In the genomic region with DNA sequence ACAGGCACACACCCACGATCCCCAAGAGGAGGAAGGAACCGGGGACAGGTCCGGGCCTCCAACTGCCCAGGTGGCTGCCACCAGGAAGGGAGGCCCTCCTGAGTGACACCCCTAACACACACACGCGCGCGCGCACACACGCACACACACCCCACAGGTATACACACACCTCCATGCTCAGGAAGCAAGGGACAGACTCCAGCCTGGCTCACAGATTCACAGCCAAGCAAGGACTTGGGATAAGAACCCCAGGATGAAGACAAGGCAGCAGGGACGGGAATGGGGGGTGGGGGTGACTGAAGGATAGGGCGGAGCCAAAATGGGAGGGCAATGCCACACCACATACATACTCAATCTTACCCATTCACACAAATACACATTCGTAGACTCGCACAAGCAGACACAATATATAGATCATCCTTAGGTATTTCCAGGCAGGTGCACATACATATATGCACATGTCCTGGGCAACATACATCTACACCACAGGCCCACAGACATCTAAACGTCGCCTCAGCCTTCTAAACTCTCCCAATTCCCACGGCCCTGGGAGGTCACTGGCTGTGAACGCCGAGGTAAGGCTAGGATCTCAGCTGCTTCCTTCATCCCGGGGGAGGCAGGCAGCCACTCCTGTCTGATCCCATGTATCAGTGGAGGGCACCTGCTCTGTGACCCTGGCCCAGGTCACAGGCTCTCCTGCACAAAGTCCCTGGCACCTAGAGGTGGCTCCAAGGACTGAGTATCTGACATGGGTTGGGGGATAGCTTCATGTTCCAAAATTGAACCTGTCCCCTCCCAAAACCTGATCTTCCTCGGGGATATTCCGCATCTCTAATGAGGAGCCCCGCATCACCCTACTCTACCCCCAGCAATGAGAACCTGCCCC, we compare ENCODE assay signal across 8 mouse cellular contexts. TPM values are rescaled to one million over a fixed set of nuclear protein-coding genes. Genes with fewer than 3 reads are reported as not detected.
DNase-seq lines count a peak whose midpoint lies in the region; ATAC-seq lines count a peak whose summit lies in the region.

No protein-coding gene starts in this region.

- peak overlapping the region; percentile 53 for H3K4me3 ChIP-seq in kidney, embryonic 14.5 days (ENCODE audit: low read length)
- peak overlapping the region; percentile 77 for H3K4me3 ChIP-seq in hindbrain, embryonic 13.5 days
- peak overlapping the region; percentile 77 for H3K4me3 ChIP-seq in midbrain, embryonic 14.5 days (replicated peaks; ENCODE audit: low read depth, low read length)

- peak overlapping the region; percentile 52 for H3K9ac ChIP-seq in kidney, embryonic 14.5 days (ENCODE audit: low read depth, low read length)
- H3K9ac ChIP-seq in hindbrain, embryonic 13.5 days = peak overlapping the region; percentile 92
- peak overlapping the region; percentile 86 for H3K9ac ChIP-seq in midbrain, embryonic 14.5 days (replicated peaks; ENCODE audit: low read length)

- peak overlapping the region; percentile 75 for H3K4me2 ChIP-seq in kidney, embryonic 14.5 days (replicated peaks; ENCODE audit: low read depth, low read length)
- H3K4me2 ChIP-seq in hindbrain, embryonic 13.5 days = peak overlapping the region; percentile 92
- H3K4me2 ChIP-seq in midbrain, embryonic 14.5 days (ENCODE audit: low read length) = peak overlapping the region; percentile 89

- peaks cover 25% of the 10 kb centered on the region for H3K27me3 ChIP-seq in kidney, embryonic 14.5 days (ENCODE audit: control insufficient read depth, insufficient read depth, low read length)
- peaks cover 9% of the 10 kb centered on the region for H3K27me3 ChIP-seq in hindbrain, embryonic 13.5 days
- H3K27me3 ChIP-seq in midbrain, embryonic 14.5 days (ENCODE audit: control insufficient read depth, insufficient read depth, low read length) = no peaks in the 10 kb centered on the region; the same call in 1 of the 2 replicates

- ATAC-seq in kidney, embryonic 14.5 days (ENCODE audit: low FRiP score, low TSS enrichment) = no peak
- ATAC-seq in hindbrain, embryonic 13.5 days (ENCODE audit: low FRiP score) = no peak
- no peak for ATAC-seq in midbrain, embryonic 14.5 days (ENCODE audit: low FRiP score, low TSS enrichment)

- H3K4me1 ChIP-seq in kidney, embryonic 14.5 days (ENCODE audit: control insufficient read depth, insufficient read depth, low read length) = peaks cover 12% of the 10 kb centered on the region
- peaks cover 51% of the 10 kb centered on the region for H3K4me1 ChIP-seq in hindbrain, embryonic 13.5 days (replicated peaks)
- H3K4me1 ChIP-seq in midbrain, embryonic 14.5 days (ENCODE audit: control insufficient read depth, insufficient read depth, low read length) = peaks cover 39% of the 10 kb centered on the region

- H3K9me3 ChIP-seq in kidney, embryonic 14.5 days (ENCODE audit: control insufficient read depth, low read length) = no peaks in the 10 kb centered on the region
- H3K9me3 ChIP-seq in hindbrain, embryonic 13.5 days = no peaks in the 10 kb centered on the region
- no peaks in the 10 kb centered on the region for H3K9me3 ChIP-seq in midbrain, embryonic 14.5 days (ENCODE audit: control insufficient read depth, low read length)

- no peak for DNase-seq in kidney, adult 18-20 months
- DNase-seq in cerebellum, adult 9-11 months = peak; percentile 65
- peak; percentile 30 for DNase-seq in midbrain, embryonic 14.5 days
- DNase-seq in spleen, postnatal 14 days (ENCODE audit: low spot score in 2 of 2) = no peak
- no peak for DNase-seq in urinary bladder, postnatal 10 days (ENCODE audit: low spot score)
- no peak for DNase-seq in frontal cortex, postnatal 14 days (ENCODE audit: low spot score in 2 of 2)

- no peaks in the 10 kb centered on the region for H3K36me3 ChIP-seq in kidney, embryonic 14.5 days (ENCODE audit: control insufficient read depth, insufficient read depth, low read length)
- H3K36me3 ChIP-seq in hindbrain, embryonic 13.5 days = no peaks in the 10 kb centered on the region
- no peaks in the 10 kb centered on the region for H3K36me3 ChIP-seq in midbrain, embryonic 14.5 days (ENCODE audit: control insufficient read depth, insufficient read depth, low read length)

- no peak overlapping the region for H3K27ac ChIP-seq in kidney, embryonic 14.5 days (ENCODE audit: low read depth, low read length)
- H3K27ac ChIP-seq in hindbrain, embryonic 13.5 days = peak overlapping the region; percentile 82; the same call in 1 of the 2 replicates
- 0 out of 2 replicates have a peak overlapping the region, but pooled peaks have one; percentile 65 for H3K27ac ChIP-seq in midbrain, embryonic 14.5 days (replicated peaks; ENCODE audit: low read depth, low read length)

- WGBS in kidney, embryonic 14.5 days = 60% methylated on average over 22 of the region's 22 CpGs
- WGBS in hindbrain, embryonic 13.5 days = 54% methylated on average over 22 of the region's 22 CpGs
- WGBS in midbrain, embryonic 14.5 days = 56% methylated on average over 22 of the region's 22 CpGs

RNA-seq across cellular contexts. Expression of a gene that starts 0.9 kb away (rescaled TPM):
- polyA plus RNA-seq in kidney, embryonic 14.5 days (2014; fragmentation: Nextera tagmentation; extraction: Ambion mirVana) = 3.9 and 5.0 TPM in 2 replicates
- polyA plus RNA-seq in hindbrain, embryonic 13.5 days (2015; fragmentation: Nextera tagmentation; extraction: Ambion mirVana) = 14.2 and 14.5 TPM in 2 replicates
- 15.2 and 15.6 TPM in 2 replicates for polyA plus RNA-seq in midbrain, embryonic 14.5 days (2014; fragmentation: Nextera tagmentation; extraction: Ambion mirVana)

RNA-seq across cellular contexts. Expression of a gene that starts 47.4 kb away (rescaled TPM):
- polyA plus RNA-seq in kidney, embryonic 14.5 days (2014; fragmentation: Nextera tagmentation; extraction: Ambion mirVana) = not detected in 2 replicates
- not detected in 2 replicates for polyA plus RNA-seq in hindbrain, embryonic 13.5 days (2015; fragmentation: Nextera tagmentation; extraction: Ambion mirVana)
- not detected in 2 replicates for polyA plus RNA-seq in midbrain, embryonic 14.5 days (2014; fragmentation: Nextera tagmentation; extraction: Ambion mirVana)

Comparison
In these comparisons a context has a peak if more than half of its experiments do, and no peak if none do; other contexts are left out.
1. DNase-seq: peak in cerebellum, adult 9-11 months (single experiment) and midbrain, embryonic 14.5 days (single experiment); none in kidney, adult 18-20 months (single experiment), spleen, postnatal 14 days (0 of 2), urinary bladder, postnatal 10 days (single experiment) and frontal cortex, postnatal 14 days (0 of 2).
2. Peak in every context shown above with its lines, with median percentiles within 50 percentile points of each other: H3K4me2 ChIP-seq, H3K4me3 ChIP-seq and H3K9ac ChIP-seq.